Mouse (Mus musculus) right cerebral cortex, postnatal 10 days (tissue): Measurements from ENCODE around the gene Lmcd1.

Experiments
- DNase-seq, 2 experiments: peaks; one replicate each; pipeline ENCODE4 v3.0.0; 2021; ENCODE audit warnings: low spot score in 2 of 2

Gene Lmcd1

DNA sequence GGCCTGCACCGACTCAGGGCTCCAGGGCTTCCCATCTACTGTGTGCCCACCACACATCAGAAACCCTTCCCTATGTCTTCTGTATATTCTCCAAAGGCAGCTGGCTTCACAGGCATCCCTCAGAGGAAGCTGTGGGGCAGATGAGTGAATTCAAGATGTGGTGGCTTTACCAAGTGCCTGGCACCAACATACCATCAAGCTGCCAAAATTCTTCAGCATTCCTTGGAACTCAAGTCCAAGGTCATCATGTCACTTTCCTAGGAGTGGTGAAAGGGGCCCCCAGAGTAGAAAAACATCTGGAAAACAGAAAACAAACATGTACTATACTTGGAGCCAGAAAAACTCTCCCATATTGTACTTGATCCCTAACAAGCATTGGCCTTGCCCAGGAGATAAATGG, 85.8 kb downstream of the Lmcd1 start:
- no peak for DNase-seq

GRCm38 (mm10) chr6:112360676-112361075, 87.1 kb downstream of the Lmcd1 start:
- DNase-seq = peak; percentile 59 to 76

- peak; percentile 80 to 85 for DNase-seq
Observed at GRCm38 (mm10) chr6:112362349-112362958, 88.9 kb downstream of the Lmcd1 start.

GRCm38 (mm10) chr6:112364581-112364980, 91.0 kb downstream of the Lmcd1 start:
- DNase-seq = peak in 1 of 2 experiments; percentile 47

DNA sequence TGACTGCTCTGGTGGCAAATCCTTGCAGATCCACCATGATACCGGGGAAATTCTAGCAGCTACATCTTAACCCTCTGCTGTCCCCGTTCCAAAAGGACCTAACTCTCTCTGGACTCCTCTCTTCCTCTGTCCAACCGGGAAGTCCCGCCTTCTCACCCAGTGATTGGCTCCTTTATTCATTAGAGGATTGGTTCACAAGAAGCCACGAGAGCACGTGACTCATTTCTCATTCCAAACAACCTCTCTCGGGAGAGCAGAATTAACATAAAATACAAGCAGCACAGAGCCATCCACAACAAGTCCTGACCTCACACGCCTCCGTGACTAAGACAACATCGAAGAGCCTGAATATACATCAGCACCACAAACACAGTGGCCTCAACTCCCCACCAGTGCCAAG, 91.7 kb downstream of the Lmcd1 start:
- DNase-seq = no peak

DNA sequence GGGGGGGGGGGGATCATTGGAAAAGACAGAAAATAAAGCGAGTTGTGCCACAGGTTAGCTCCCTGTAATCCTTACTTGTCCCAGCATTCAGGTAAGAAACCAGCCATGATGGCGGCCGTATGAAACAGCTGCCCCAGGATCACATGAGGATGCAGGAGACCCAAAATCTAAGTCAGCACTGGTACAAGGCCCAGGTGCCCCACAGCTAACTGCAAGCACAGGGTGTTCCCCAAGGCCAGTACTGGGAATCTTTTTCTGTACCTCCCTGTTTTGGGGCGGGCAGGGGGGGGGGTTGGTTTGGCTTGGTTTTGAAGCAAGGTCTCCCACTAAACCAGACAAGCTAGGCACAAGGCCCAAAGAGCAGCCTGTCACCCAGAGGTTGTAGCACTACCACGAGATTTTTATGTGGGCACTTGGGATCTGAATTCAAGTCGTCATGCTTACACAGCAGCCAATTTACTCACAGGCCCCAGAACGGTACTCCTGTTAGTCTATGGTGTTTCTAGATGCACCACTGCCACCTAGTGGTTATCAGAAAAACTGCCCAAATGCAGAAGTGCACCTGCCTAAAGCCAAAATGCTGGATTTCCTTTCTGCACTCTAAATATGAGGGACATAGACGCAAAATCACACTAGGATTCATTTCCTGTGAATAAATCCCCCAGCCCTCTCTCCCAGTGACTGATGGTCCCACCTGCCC, 100.5 kb downstream of the Lmcd1 start:
- DNase-seq = peak in 1 of 2 experiments; percentile 64

- no peak for DNase-seq
Observed at GRCm38 (mm10) chr6:112375661-112376392, 102.3 kb downstream of the Lmcd1 start.

DNA sequence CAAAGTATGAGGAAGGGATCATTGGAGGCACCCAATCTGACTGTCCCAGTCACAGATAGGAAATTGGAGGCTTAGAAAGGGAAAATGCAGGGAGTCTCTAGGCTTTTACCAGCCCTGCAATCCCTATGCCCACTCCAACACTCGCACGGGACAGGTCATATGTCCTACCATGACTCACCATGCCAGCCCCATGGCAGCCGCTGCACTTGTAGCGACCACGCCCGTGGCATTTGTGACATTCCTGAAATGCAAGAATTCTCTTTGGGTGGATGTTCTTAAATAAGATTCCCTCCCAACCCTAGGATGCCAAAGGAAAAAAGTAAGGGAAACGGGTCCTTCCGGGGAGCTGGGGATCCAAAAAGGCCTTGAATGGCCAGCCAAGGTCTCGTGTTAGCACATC, 105.5 kb downstream of the Lmcd1 start:
- no peak for DNase-seq
